Mouse (Mus musculus) lung, postnatal 36 days (tissue): ENCODE results near the gene Loxl1.

Source experiments
- DNase-seq: peaks from one replicate; pipeline ENCODE4 v3.0.0; 2022; ENCODE audit warnings: mixed read lengths

The Loxl1 gene

DNA sequence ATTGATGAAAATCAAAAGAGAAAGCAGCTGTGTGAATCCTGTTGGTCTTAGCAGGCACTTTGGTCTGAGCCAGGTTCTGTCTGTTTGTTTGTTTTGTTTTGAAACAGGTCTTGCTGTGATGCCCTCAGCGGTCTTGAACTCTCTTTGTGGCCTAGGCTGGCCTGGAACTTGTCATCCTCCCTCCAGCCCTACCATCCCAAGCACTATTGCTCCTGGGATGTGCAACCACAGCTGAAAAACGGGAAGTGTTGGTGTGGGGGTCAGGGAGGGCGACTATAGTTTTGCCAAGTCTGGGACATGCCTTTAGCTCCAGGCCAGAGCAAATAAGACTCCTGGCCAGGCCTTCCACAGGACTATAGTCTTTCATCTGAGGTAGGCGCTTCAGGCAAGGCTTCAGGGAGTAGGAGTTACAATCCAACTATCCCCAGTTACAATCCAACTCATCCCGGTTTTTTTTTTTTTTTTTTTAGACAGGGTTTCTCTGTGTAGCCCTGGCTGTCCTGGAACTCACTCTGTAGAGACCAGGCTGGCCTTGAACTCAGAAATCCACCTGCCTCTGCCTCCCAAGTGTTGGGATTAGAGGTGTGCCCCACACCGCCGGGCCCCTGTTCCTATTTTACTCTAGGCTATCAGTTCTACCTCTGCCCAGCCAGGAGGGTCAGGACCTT is 64.1 kb downstream of the Loxl1 start:
- DNase-seq = no peak

GRCm38 (mm10) chr9:58247064-58247759 is 65.8 kb downstream of the Loxl1 start:
- DNase-seq = peak; percentile 90

DNA sequence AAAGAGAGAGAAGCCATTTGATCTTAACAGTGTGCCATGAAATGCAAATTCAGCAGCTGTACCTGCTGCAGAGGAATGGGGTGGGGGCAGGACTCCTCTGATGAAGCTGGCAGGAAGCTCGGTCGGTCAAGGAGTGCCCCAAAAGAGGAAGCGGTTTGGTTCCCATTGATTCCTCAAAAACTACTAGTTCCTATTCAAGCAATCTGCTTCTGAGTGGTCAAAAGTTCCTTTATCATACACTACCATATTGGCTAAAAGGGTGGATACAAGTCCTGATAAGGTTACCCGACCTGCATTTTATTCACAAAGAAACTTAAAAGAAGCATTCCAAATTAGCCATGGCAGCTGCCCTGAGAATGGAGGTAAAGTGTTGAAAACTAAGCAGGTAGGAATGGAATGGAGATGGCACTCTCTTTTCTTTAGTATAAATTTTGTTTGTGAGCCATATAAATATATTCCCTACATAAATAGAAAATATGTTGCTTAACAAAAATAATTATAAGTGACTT is 66.8 kb downstream of the Loxl1 start:
- no peak for DNase-seq

GRCm38 (mm10) chr9:58243696-58244095 is 69.3 kb downstream of the Loxl1 start:
- DNase-seq = no peak

- no peak for DNase-seq
Measured at GRCm38 (mm10) chr9:58242696-58243095, 70.3 kb downstream of the Loxl1 start.

- DNase-seq = peak; percentile 85
Measured at GRCm38 (mm10) chr9:58241780-58242485, 71.1 kb downstream of the Loxl1 start.
